Mouse (Mus musculus): Measurements from ENCODE around the gene Maf. TPM values are rescaled to one million over a fixed set of nuclear protein-coding genes. Genes with fewer than 3 reads are reported as not detected.

Maf gene
- polyA plus RNA-seq, 2 experiments = 2.2 to 3.1 TPM

- no peak for DNase-seq (ENCODE audit: low read depth in 3 of 3, low spot score in 3 of 3)
- no peak overlapping the region for H3K4me3 ChIP-seq (ENCODE audit: insufficient read depth in 1 of 2, low read depth in 2 of 2, low read length in 2 of 2)
- H3K27ac ChIP-seq = no peak overlapping the region
- WGBS (ENCODE audit: insufficient replicate concordance) = 58% methylated on average over 5 of the region's 5 CpGs
- H3K9me3 ChIP-seq (ENCODE audit: control insufficient read depth, low read length) = no peaks in the 10 kb centered on the region
- H3K36me3 ChIP-seq (replicated peaks; ENCODE audit: control insufficient read depth, insufficient read depth, low read depth) = no peaks in the 10 kb centered on the region
- H3K9ac ChIP-seq (replicated peaks) = no peak overlapping the region
- no peaks in the 10 kb centered on the region for H3K27me3 ChIP-seq (ENCODE audit: control insufficient read depth, insufficient read depth, low read length)
- no peak for ATAC-seq (ENCODE audit: insufficient read depth)
- no peaks in the 10 kb centered on the region for H3K4me1 ChIP-seq (replicated peaks; ENCODE audit: control insufficient read depth in 2 of 2, insufficient read depth in 2 of 2, low read length in 1 of 2)
- TF ChIP-seq EP300 (IDR thresholded peaks at IDR 0.05; ENCODE audit: low read depth) = no peak
- TF ChIP-seq CTCF (IDR thresholded peaks at IDR 0.05; ENCODE audit: low read depth) = no peak
- no peak overlapping the region for H3K4me2 ChIP-seq (ENCODE audit: low read depth)
Measured at GRCm38 (mm10) chr8:115639951-115640350, 67.6 kb downstream of the Maf start.

DNA sequence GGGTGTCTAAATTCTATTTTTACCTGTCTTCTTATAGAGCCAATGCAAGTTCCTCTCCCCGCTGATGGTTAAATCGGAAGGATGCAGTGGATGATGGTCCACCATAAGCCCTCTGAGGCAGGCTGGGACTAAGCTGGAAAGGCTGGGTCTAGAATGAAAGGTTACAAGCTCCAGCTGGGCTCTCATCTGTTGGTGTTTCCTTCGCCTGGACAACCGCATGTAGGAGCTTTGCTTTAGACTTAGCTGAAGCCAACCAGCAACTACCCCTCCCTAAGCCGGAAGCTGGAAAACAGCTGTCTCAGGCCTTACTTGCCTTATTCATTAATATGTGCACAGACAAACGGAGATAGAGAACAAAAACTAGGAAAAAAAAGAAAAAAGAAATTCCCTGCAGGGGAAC lies 70.8 kb downstream of the Maf start:
- no peak overlapping the region for H3K9ac ChIP-seq (replicated peaks)
- H3K36me3 ChIP-seq (replicated peaks; ENCODE audit: control insufficient read depth, insufficient read depth, low read depth) = no peaks in the 10 kb centered on the region
- H3K27ac ChIP-seq = no peak overlapping the region
- H3K4me1 ChIP-seq (replicated peaks; ENCODE audit: control insufficient read depth in 2 of 2, insufficient read depth in 2 of 2, low read length in 1 of 2) = no peaks in the 10 kb centered on the region
- no peak for TF ChIP-seq EP300 (IDR thresholded peaks at IDR 0.05; ENCODE audit: low read depth)
- H3K9me3 ChIP-seq (ENCODE audit: control insufficient read depth, low read length) = no peaks in the 10 kb centered on the region
- DNase-seq (ENCODE audit: low read depth in 3 of 3, low spot score in 3 of 3) (no peak), ATAC-seq (ENCODE audit: insufficient read depth) (no peak)
- H3K27me3 ChIP-seq (ENCODE audit: control insufficient read depth, insufficient read depth, low read length) = no peaks in the 10 kb centered on the region
- H3K4me2 ChIP-seq (ENCODE audit: low read depth) = no peak overlapping the region
- H3K4me3 ChIP-seq (ENCODE audit: insufficient read depth in 1 of 2, low read depth in 2 of 2, low read length in 2 of 2) = no peak overlapping the region
- 72% methylated on average over 6 of the region's 6 CpGs for WGBS (ENCODE audit: insufficient replicate concordance)

All from liver, embryonic 14.5 days (tissue).